Mouse (Mus musculus) skeletal muscle tissue, adult 2 months (tissue): ENCODE data around the gene Ncapd2.
A peak's percentile ranks its signal among the peaks of the same experiment; 100 is the strongest.

Experiments
- DNase-seq: peaks from one replicate; pipeline ENCODE4 v3.0.0-alpha.2; 2012; ENCODE audit warnings: low read depth, low spot score

Ncapd2 gene

GRCm38 (mm10) chr6:125148926-125149568 is 42.5 kb downstream of the Ncapd2 start:
- DNase-seq, result peak; percentile 87

- DNase-seq, result peak; percentile 88
These were observed 43.1 kb downstream of the Ncapd2 start for GRCm38 (mm10) chr6:125148251-125148925.

GRCm38 (mm10) chr6:125147329-125147728 is 44.2 kb downstream of the Ncapd2 start:
- no peak for DNase-seq

- peak; percentile 69 for DNase-seq
These were observed 44.7 kb downstream of the Ncapd2 start for GRCm38 (mm10) chr6:125146797-125147196.

GRCm38 (mm10) chr6:125146148-125146547 is 45.4 kb downstream of the Ncapd2 start:
- DNase-seq, result no peak

GRCm38 (mm10) chr6:125145479-125145951 is 46.0 kb downstream of the Ncapd2 start:
- no peak for DNase-seq

- peak; percentile 93 for DNase-seq
These were observed 46.5 kb downstream of the Ncapd2 start, which contains the start of gene Iffo1 for GRCm38 (mm10) chr6:125145001-125145400. Iffo1 (plus strand) TSS chr6:125145241.

- DNase-seq, result no peak
These were observed 47.6 kb downstream of the Ncapd2 start for GRCm38 (mm10) chr6:125143904-125144303.

GRCm38 (mm10) chr6:125143128-125143527 is 48.4 kb downstream of the Ncapd2 start:
- no peak for DNase-seq

GRCm38 (mm10) chr6:125142436-125142835 is 49.1 kb downstream of the Ncapd2 start:
- DNase-seq, result no peak

GRCm38 (mm10) chr6:125139747-125140146 is 51.8 kb downstream of the Ncapd2 start:
- no peak for DNase-seq

- no peak for DNase-seq
These were observed 54.4 kb downstream of the Ncapd2 start for GRCm38 (mm10) chr6:125137002-125137671.

GRCm38 (mm10) chr6:125132470-125132869 is 59.0 kb downstream of the Ncapd2 start:
- no peak for DNase-seq

- DNase-seq, result peak; percentile 90
These were observed 60.0 kb downstream of the Ncapd2 start, which contains the start of gene Nop2 for GRCm38 (mm10) chr6:125131302-125132156. Nop2 (plus strand) TSS chr6:125131909.

GRCm38 (mm10) chr6:125129710-125130402 is 61.6 kb downstream of the Ncapd2 start:
- no peak for DNase-seq

GRCm38 (mm10) chr6:125128724-125129123 is 62.8 kb downstream of the Ncapd2 start:
- no peak for DNase-seq

GRCm38 (mm10) chr6:125119387-125119786 is 72.1 kb downstream of the Ncapd2 start:
- no peak for DNase-seq
